Mouse (Mus musculus): ENCODE measurements around the gene Atp5k. TPM values are rescaled to one million over a fixed set of nuclear protein-coding genes. Genes with fewer than 3 reads are reported as not detected.

Atp5k gene
- total RNA-seq (2017), result 63.7 and 67.9 TPM in 2 replicates

- peak; percentile 96 for ATAC-seq (ENCODE audit: extremely low read depth, insufficient number of reproducible peaks, low FRiP score, poor library complexity, severe bottlenecking)
These were observed at the start of gene Atp5k for GRCm38 (mm10) chr5:108433804-108434587. Gene Atp5k (minus strand): TSS chr5:108434448.

- no peak for ATAC-seq (ENCODE audit: extremely low read depth, insufficient number of reproducible peaks, low FRiP score, poor library complexity, severe bottlenecking)
These were observed 48.8 kb upstream of the Atp5k start for GRCm38 (mm10) chr5:108483006-108483405.

- ATAC-seq (ENCODE audit: extremely low read depth, insufficient number of reproducible peaks, low FRiP score, poor library complexity, severe bottlenecking), result no peak
These were observed 41.7 kb upstream of the Atp5k start for GRCm38 (mm10) chr5:108475977-108476376.

- no peak for ATAC-seq (ENCODE audit: extremely low read depth, insufficient number of reproducible peaks, low FRiP score, poor library complexity, severe bottlenecking)
These were observed 39.5 kb upstream of the Atp5k start for GRCm38 (mm10) chr5:108473737-108474136.

- ATAC-seq (ENCODE audit: extremely low read depth, insufficient number of reproducible peaks, low FRiP score, poor library complexity, severe bottlenecking), result no peak
These were observed 35.4 kb upstream of the Atp5k start for GRCm38 (mm10) chr5:108469617-108470016.

- no peak for ATAC-seq (ENCODE audit: extremely low read depth, insufficient number of reproducible peaks, low FRiP score, poor library complexity, severe bottlenecking)
These were observed 32.4 kb upstream of the Atp5k start for GRCm38 (mm10) chr5:108466647-108467046.

GRCm38 (mm10) chr5:108465131-108465891 lies 31.1 kb upstream of the Atp5k start:
- ATAC-seq (ENCODE audit: extremely low read depth, insufficient number of reproducible peaks, low FRiP score, poor library complexity, severe bottlenecking), result no peak

- ATAC-seq (ENCODE audit: extremely low read depth, insufficient number of reproducible peaks, low FRiP score, poor library complexity, severe bottlenecking), result no peak
These were observed 28.2 kb upstream of the Atp5k start for GRCm38 (mm10) chr5:108462446-108462845.

- ATAC-seq (ENCODE audit: extremely low read depth, insufficient number of reproducible peaks, low FRiP score, poor library complexity, severe bottlenecking), result peak; percentile 96
These were observed 27.1 kb upstream of the Atp5k start, which contains the start of gene Pcgf3 for GRCm38 (mm10) chr5:108461082-108462065. Gene Pcgf3 (plus strand): TSS chr5:108461232.

- ATAC-seq (ENCODE audit: extremely low read depth, insufficient number of reproducible peaks, low FRiP score, poor library complexity, severe bottlenecking), result no peak
These were observed 26.2 kb upstream of the Atp5k start for GRCm38 (mm10) chr5:108460461-108460860.

- ATAC-seq (ENCODE audit: extremely low read depth, insufficient number of reproducible peaks, low FRiP score, poor library complexity, severe bottlenecking), result no peak
These were observed 24.5 kb upstream of the Atp5k start for GRCm38 (mm10) chr5:108458706-108459105.

GRCm38 (mm10) chr5:108454094-108454493 lies 19.8 kb upstream of the Atp5k start:
- ATAC-seq (ENCODE audit: extremely low read depth, insufficient number of reproducible peaks, low FRiP score, poor library complexity, severe bottlenecking), result no peak

- no peak for ATAC-seq (ENCODE audit: extremely low read depth, insufficient number of reproducible peaks, low FRiP score, poor library complexity, severe bottlenecking)
These were observed 18.2 kb upstream of the Atp5k start for GRCm38 (mm10) chr5:108452422-108452821.

GRCm38 (mm10) chr5:108451611-108452010 lies 17.4 kb upstream of the Atp5k start:
- no peak for ATAC-seq (ENCODE audit: extremely low read depth, insufficient number of reproducible peaks, low FRiP score, poor library complexity, severe bottlenecking)

GRCm38 (mm10) chr5:108450837-108451540 lies 16.7 kb upstream of the Atp5k start:
- no peak for ATAC-seq (ENCODE audit: extremely low read depth, insufficient number of reproducible peaks, low FRiP score, poor library complexity, severe bottlenecking)

GRCm38 (mm10) chr5:108448785-108449668 lies 14.8 kb upstream of the Atp5k start, which contains the start of gene Mfsd7a:
Gene Mfsd7a (minus strand): TSS chr5:108448891.
- peak; percentile 30; the same call in 1 of the 2 replicates for ATAC-seq (ENCODE audit: extremely low read depth, insufficient number of reproducible peaks, low FRiP score, poor library complexity, severe bottlenecking)

- ATAC-seq (ENCODE audit: extremely low read depth, insufficient number of reproducible peaks, low FRiP score, poor library complexity, severe bottlenecking), result no peak
These were observed 13.6 kb upstream of the Atp5k start for GRCm38 (mm10) chr5:108447857-108448256.
